Mouse (Mus musculus): ENCODE measurements around the gene Tmem17.

Tmem17 gene

GRCm38 (mm10) chr11:22512038-22513001, at the start of gene Tmem17:
Gene Tmem17, plus strand, starts transcription at chr11:22512088.
- peak; percentile 39 to 49 for DNase-seq

- no peak for DNase-seq
These were observed 31.9 kb upstream of the Tmem17 start for GRCm38 (mm10) chr11:22479836-22480619.

DNA sequence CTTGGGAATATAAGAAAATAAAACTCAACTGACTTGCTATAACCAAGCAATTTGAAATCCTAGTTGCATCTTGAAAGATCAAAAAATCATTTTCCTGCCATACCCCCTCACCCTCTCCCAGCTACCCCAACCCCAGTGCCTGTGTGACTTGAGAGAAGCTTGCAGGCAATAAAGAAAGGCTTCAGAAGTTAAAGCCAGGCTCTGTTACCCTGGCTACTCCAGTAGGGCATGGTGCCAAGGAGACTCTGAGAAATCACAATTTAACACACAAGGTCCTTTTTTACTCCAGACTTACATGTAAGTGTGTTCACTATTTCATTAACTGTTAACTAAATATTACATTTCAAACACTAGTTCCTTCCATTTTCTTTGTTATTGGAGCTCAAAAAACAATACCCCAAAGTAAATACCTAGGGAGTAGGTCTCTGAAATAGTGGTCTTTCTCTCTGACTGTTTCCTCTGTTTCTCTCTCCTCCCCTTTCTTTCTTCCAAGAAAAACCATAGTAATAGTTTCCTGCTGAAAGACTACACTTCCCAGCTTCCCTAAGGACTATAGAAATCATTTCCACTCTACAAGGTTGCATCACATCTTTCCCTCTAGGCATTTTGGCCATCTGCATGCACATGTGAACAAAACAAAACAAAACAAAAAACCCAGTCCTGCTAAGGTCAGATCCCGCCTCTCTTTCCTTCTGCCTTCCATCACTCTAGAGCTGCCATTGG, 30.1 kb upstream of the Tmem17 start:
- DNase-seq, result no peak

- DNase-seq, result no peak
These were observed 29.5 kb upstream of the Tmem17 start for GRCm38 (mm10) chr11:22482362-22482760.

DNA sequence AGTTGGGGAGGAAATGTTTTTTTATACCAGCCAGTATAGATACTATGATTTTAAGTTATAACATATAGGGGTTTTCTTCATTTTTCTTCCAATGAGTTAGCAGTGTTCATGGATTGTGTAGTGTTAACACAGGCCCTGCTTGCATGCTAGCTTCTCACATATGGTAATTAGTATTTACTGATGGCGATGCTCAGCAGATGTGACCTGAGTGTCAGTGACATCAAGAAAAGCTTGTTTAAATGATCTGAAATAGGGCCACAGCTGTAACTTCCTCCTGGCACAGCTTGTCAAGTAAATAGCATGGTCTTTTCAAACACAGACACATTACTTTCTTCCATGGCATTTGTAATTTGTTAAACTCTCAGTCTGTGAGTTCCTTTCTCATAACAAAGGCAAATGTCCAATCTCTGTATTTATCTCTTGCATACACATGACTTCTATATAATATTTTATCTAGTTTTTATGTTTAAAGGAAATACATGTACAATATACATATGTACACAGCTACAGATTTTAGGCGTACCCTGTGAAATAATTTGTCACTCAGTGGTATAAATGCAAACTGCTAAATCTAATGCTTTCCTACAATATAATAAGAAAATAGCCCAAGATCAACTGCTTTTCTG, 18.1 kb upstream of the Tmem17 start:
- no peak for DNase-seq

DNA sequence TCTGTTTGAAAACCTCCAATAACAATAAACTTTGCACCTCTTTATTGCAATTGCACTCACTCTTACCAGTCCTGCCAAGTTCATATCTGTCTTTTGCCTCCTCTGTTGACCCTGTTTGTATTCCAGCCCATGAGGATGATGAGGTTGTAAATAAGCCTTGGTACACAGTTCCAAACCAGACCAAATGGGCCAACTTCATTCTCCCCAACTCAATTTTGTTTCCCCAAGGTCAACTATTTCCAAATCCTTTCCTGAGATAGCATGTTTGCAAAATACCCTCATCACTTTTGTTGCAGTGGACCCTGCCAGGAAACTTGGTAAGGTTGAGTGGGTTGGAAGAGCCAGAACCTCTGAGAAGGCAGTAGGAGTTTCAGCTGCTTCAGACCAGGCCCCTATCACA, 16.9 kb upstream of the Tmem17 start:
- no peak for DNase-seq

GRCm38 (mm10) chr11:22499396-22499795, 12.5 kb upstream of the Tmem17 start:
- DNase-seq, result no peak

- DNase-seq, result no peak
These were observed 12.0 kb upstream of the Tmem17 start for GRCm38 (mm10) chr11:22499886-22500285.

DNA sequence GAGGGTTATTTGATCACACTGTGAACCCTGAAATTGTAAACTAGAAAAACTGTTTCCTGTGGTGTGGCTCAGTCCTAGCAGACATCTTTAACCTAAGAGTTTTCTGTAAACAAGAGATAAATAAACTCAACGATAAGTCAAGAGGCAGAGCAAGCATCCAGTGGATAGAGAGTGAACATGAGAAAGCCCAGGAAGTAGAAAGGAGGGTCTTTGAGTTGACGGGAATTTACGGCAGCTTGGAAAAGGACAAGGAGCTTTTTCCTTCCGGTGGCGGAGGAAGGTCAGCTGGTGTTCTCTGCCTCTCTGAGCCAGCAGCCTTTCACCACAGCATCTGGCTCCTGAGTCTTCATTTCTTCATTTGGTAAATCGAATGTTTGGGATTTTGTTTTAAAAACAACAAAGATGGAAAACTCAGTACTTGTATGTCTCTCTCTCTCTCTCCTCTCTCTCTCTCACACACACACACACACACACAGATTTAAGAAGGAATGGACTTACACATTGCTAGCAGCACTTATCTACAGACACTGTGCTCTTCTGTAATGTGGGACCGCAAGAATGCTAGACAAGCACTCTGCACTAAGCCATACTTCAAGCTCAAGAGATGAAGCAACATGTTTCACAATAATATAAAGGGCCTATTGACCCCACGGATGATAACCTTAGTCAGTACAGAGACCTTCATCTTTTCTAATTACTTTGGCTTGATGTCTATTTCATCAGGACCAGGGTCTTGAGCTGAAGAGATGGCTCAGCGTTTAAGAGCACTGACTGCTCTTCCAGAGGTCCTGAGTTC, 10.9 kb upstream of the Tmem17 start:
- DNase-seq, result no peak

DNA sequence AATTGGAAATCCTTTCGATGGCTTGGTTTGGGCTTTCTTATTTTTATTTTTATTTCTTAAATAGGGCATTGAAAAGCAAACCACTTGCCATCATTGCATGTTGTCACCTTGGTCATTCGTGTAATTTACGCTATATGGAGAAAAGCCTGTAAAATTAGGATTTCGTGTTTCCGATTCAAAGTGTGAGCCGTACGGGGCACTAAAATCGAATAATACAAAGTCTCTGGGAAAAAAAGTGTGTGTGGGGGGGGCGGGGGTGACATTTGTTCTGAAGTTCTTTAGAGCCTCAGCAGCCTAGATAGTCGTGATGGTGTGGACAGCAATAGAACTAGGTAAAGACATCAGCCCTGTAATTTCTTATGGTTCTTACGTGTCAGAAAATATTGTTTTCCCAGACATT, 1.2 kb downstream of the Tmem17 start:
- DNase-seq, result no peak

DNA sequence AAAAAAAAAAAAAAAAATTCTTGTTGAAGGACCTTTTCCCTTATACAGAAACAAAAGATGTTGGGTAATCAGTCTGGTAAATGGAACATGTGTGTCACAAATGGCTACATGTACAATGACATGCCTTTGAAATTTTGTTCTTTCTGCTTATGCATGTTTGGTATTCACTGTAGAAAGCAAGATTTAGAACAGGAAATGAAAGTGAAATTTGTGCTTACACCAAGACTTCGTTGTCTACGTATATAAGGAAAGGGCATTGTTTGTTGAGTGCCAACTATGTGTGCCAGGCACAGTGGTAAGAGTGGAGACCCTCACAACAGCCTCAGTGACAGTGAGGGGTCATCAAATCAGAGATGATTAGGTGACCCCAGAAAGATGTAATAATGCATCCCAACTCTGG, 3.2 kb downstream of the Tmem17 start:
- DNase-seq, result no peak

GRCm38 (mm10) chr11:22518445-22518844, 6.6 kb downstream of the Tmem17 start:
- no peak for DNase-seq

DNA sequence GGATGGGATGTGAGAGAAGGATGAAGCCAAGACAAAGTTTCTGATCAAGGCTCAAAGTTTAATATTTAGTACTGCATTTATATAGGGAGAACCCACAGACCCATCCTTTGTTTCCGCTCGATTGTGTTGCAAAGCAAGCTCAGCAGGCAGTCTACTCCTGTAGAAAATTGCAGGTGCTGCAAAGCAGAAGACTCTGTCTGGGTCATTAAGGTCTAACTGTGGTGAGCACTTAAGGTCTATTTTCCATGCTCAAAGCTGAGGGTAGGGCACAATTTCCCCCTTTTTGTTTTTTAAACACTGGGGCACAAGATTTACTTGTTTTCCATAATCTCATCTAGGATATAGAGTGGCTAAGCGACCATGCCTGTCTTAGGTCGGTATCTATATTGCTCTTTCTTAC, 8.4 kb downstream of the Tmem17 start:
- no peak for DNase-seq

DNA sequence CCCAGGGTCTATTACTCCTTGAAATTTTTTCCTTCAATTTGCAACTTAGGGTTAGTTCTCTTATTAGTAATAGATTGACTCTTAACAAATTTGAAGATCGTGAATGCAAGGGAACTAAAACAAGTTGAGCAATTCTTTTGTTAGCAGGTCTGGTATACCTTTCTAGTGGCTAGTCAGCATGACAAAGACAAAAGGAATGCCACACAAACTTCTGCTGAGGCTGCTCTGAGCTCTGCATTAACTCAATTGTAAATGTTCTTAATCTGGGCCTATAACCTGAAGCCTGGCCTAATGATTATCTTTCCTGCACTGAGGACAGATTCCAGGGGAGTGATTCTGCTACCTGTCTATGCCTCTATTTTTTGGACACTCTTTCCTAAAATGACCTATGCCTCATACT, 12.7 kb downstream of the Tmem17 start:
- no peak for DNase-seq

GRCm38 (mm10) chr11:22540600-22540999, 28.7 kb downstream of the Tmem17 start:
- DNase-seq, result no peak

- no peak for DNase-seq
These were observed 48.2 kb downstream of the Tmem17 start for GRCm38 (mm10) chr11:22560061-22560460.

GRCm38 (mm10) chr11:22560503-22561328, 48.8 kb downstream of the Tmem17 start:
- DNase-seq, result no peak

DNA sequence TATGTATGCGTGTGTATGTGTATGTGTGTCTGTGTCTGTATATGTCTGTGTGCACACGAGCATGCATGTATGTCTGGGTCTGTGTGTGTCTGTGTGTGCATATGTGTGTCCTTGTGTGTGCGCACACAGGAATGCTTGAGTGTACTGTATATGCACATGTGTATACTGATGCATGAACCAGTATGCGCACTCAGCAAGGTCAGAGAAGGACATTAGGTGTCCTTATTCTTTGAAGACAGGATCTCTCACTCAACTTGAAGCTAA, 49.4 kb downstream of the Tmem17 start:
- no peak for DNase-seq

- DNase-seq, result no peak
These were observed 51.8 kb downstream of the Tmem17 start for GRCm38 (mm10) chr11:22563706-22564105.

DNA sequence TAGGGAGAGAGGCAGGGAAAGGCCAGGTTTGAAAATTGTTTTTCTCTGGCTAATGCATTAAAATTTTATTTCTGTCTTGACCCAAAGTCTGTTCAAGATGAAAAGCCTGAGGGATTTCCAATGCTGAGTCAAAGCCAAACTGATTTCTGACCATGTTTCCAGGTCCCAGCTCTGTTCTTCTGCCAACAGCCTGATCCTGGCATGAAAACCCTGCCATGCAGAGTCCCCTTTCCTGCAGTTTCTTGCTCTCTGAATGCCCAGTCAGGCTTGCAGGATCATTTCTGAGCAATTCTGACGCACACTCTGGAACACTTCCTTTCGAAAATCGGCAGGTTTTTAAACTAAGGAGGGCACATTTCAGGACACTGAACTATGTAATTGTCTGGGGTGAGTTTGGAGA, 52.8 kb downstream of the Tmem17 start:
- no peak for DNase-seq

Measured in thymus, adult 18-20 months (tissue).